Mouse (Mus musculus): Measurements from ENCODE around the gene Acvr1. TPM values are rescaled to one million over a fixed set of nuclear protein-coding genes. Genes with fewer than 3 reads are reported as not detected.

The Acvr1 gene
- polyA plus RNA-seq, 1 experiment, result 9.0 TPM

DNA sequence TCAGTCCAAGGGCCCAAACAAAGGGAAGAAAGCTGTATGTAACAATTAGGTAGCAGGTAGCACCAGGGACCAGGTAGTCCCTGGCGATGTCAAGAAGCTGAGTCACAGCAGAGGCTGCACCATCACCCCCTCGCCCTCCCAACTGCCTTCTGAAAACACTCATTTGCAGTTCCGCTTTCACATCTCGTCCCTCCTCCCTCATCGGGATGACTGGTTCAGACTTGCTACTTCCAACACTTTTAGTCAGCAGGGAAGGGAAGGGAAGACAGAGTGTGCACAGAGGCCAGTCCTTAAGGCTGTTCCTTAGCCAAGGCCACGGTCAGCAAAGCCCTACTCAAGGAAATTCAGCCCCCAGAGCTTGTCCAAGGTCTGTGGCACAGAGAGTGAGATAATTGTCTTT lies 86.2 kb downstream of the Acvr1 start:
- no peaks in the 10 kb centered on the region for H3K27me3 ChIP-seq (ENCODE audit: control insufficient read depth, insufficient read depth, low read length, poor library complexity, severe bottlenecking)
- H3K27ac ChIP-seq (ENCODE audit: insufficient read depth, low read length), result no peak overlapping the region
- no peaks in the 10 kb centered on the region for H3K36me3 ChIP-seq (ENCODE audit: control insufficient read depth, insufficient read depth, low read length, poor library complexity, severe bottlenecking)
- no peaks in the 10 kb centered on the region for H3K9me3 ChIP-seq (replicated peaks; ENCODE audit: control insufficient read depth, insufficient read depth, low read length, poor library complexity, severe bottlenecking)
- TF ChIP-seq EP300 (IDR thresholded peaks at IDR 0.05; ENCODE audit: insufficient read depth, low read depth, low read length) (no peak), CTCF (IDR thresholded peaks at IDR 0.05; ENCODE audit: low read depth, low read length) (no peak), POLR2A (IDR thresholded peaks at IDR 0.05; ENCODE audit: insufficient read depth, low read length) (no peak)
- H3K4me3 ChIP-seq (ENCODE audit: low read depth, low read length), result no peak overlapping the region
- H3K4me1 ChIP-seq (ENCODE audit: control insufficient read depth, insufficient read depth, low read length), result no peaks in the 10 kb centered on the region
- no peak overlapping the region for H3K9ac ChIP-seq (ENCODE audit: low read depth, poor library complexity, severe bottlenecking)

- H3K27ac ChIP-seq (ENCODE audit: insufficient read depth, low read length), result no peak overlapping the region
- TF ChIP-seq CTCF (IDR thresholded peaks at IDR 0.05; ENCODE audit: low read depth, low read length) (no peak), POLR2A (IDR thresholded peaks at IDR 0.05; ENCODE audit: insufficient read depth, low read length) (no peak), EP300 (IDR thresholded peaks at IDR 0.05; ENCODE audit: insufficient read depth, low read depth, low read length) (no peak)
- no peaks in the 10 kb centered on the region for H3K27me3 ChIP-seq (ENCODE audit: control insufficient read depth, insufficient read depth, low read length, poor library complexity, severe bottlenecking)
- H3K4me3 ChIP-seq (ENCODE audit: low read depth, low read length), result no peak overlapping the region
- H3K4me1 ChIP-seq (ENCODE audit: control insufficient read depth, insufficient read depth, low read length), result no peaks in the 10 kb centered on the region
- no peaks in the 10 kb centered on the region for H3K9me3 ChIP-seq (replicated peaks; ENCODE audit: control insufficient read depth, insufficient read depth, low read length, poor library complexity, severe bottlenecking)
- H3K9ac ChIP-seq (ENCODE audit: low read depth, poor library complexity, severe bottlenecking), result no peak overlapping the region
- no peaks in the 10 kb centered on the region for H3K36me3 ChIP-seq (ENCODE audit: control insufficient read depth, insufficient read depth, low read length, poor library complexity, severe bottlenecking)
Measured at GRCm38 (mm10) chr2:58479536-58479935, 87.4 kb downstream of the Acvr1 start.

DNA sequence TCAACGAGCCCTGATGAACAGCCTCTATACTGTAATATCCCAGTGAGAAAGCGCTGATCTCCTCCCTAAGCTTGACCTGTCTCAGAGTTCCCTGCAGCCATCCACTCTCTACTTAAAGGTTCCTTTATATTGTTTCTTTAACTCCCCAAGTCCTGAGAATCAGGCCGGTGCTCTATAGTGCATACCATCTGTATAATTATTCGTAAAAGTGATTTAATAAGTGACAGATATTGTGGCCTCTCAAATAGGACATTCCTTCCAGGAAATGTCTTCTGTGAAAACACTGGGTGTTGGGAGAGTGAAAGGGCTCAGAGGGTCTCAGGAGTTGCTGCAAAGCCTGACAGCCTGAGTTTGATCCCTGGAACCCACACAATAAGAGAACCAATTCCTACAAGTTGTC lies 88.8 kb downstream of the Acvr1 start:
- Histone ChIP-seq H3K27ac (ENCODE audit: insufficient read depth, low read length) (no peak overlapping the region), H3K4me1 (ENCODE audit: control insufficient read depth, insufficient read depth, low read length) (no peaks in the 10 kb centered on the region), H3K9ac (ENCODE audit: low read depth, poor library complexity, severe bottlenecking) (no peak overlapping the region), H3K4me3 (ENCODE audit: low read depth, low read length) (no peak overlapping the region), H3K36me3 (ENCODE audit: control insufficient read depth, insufficient read depth, low read length, poor library complexity, severe bottlenecking) (no peaks in the 10 kb centered on the region), H3K9me3 (replicated peaks; ENCODE audit: control insufficient read depth, insufficient read depth, low read length, poor library complexity, severe bottlenecking) (no peaks in the 10 kb centered on the region), H3K27me3 (ENCODE audit: control insufficient read depth, insufficient read depth, low read length, poor library complexity, severe bottlenecking) (no peaks in the 10 kb centered on the region)
- TF ChIP-seq CTCF (IDR thresholded peaks at IDR 0.05; ENCODE audit: low read depth, low read length) (no peak), POLR2A (IDR thresholded peaks at IDR 0.05; ENCODE audit: insufficient read depth, low read length) (no peak), EP300 (IDR thresholded peaks at IDR 0.05; ENCODE audit: insufficient read depth, low read depth, low read length) (no peak)

GRCm38 (mm10) chr2:58476956-58477715 lies 89.8 kb downstream of the Acvr1 start:
- no peaks in the 10 kb centered on the region for H3K4me1 ChIP-seq (ENCODE audit: control insufficient read depth, insufficient read depth, low read length)
- H3K4me3 ChIP-seq (ENCODE audit: low read depth, low read length), result no peak overlapping the region
- H3K9ac ChIP-seq (ENCODE audit: low read depth, poor library complexity, severe bottlenecking), result no peak overlapping the region
- H3K27ac ChIP-seq (ENCODE audit: insufficient read depth, low read length), result no peak overlapping the region
- no peaks in the 10 kb centered on the region for H3K36me3 ChIP-seq (ENCODE audit: control insufficient read depth, insufficient read depth, low read length, poor library complexity, severe bottlenecking)
- no peaks in the 10 kb centered on the region for H3K27me3 ChIP-seq (ENCODE audit: control insufficient read depth, insufficient read depth, low read length, poor library complexity, severe bottlenecking)
- TF ChIP-seq CTCF (IDR thresholded peaks at IDR 0.05; ENCODE audit: low read depth, low read length) (peak; percentile 52), EP300 (IDR thresholded peaks at IDR 0.05; ENCODE audit: insufficient read depth, low read depth, low read length) (no peak)
- no peaks in the 10 kb centered on the region for H3K9me3 ChIP-seq (replicated peaks; ENCODE audit: control insufficient read depth, insufficient read depth, low read length, poor library complexity, severe bottlenecking)

GRCm38 (mm10) chr2:58475578-58475977 lies 91.4 kb downstream of the Acvr1 start:
- Histone ChIP-seq H3K9me3 (replicated peaks; ENCODE audit: control insufficient read depth, insufficient read depth, low read length, poor library complexity, severe bottlenecking) (no peaks in the 10 kb centered on the region), H3K4me3 (ENCODE audit: low read depth, low read length) (no peak overlapping the region), H3K36me3 (ENCODE audit: control insufficient read depth, insufficient read depth, low read length, poor library complexity, severe bottlenecking) (no peaks in the 10 kb centered on the region), H3K4me1 (ENCODE audit: control insufficient read depth, insufficient read depth, low read length) (no peaks in the 10 kb centered on the region), H3K27me3 (ENCODE audit: control insufficient read depth, insufficient read depth, low read length, poor library complexity, severe bottlenecking) (no peaks in the 10 kb centered on the region), H3K9ac (ENCODE audit: low read depth, poor library complexity, severe bottlenecking) (no peak overlapping the region), H3K27ac (ENCODE audit: insufficient read depth, low read length) (no peak overlapping the region)
- no peak for TF ChIP-seq POLR2A (IDR thresholded peaks at IDR 0.05; ENCODE audit: insufficient read depth, low read length)
- TF ChIP-seq CTCF (IDR thresholded peaks at IDR 0.05; ENCODE audit: low read depth, low read length), result no peak
- TF ChIP-seq EP300 (IDR thresholded peaks at IDR 0.05; ENCODE audit: insufficient read depth, low read depth, low read length), result no peak

- H3K27me3 ChIP-seq (ENCODE audit: control insufficient read depth, insufficient read depth, low read length, poor library complexity, severe bottlenecking), result no peaks in the 10 kb centered on the region
- H3K9ac ChIP-seq (ENCODE audit: low read depth, poor library complexity, severe bottlenecking), result no peak overlapping the region
- TF ChIP-seq CTCF (IDR thresholded peaks at IDR 0.05; ENCODE audit: low read depth, low read length) (no peak), EP300 (IDR thresholded peaks at IDR 0.05; ENCODE audit: insufficient read depth, low read depth, low read length) (no peak), POLR2A (IDR thresholded peaks at IDR 0.05; ENCODE audit: insufficient read depth, low read length) (no peak)
- peaks cover 28% of the 10 kb centered on the region for H3K9me3 ChIP-seq (replicated peaks; ENCODE audit: control insufficient read depth, insufficient read depth, low read length, poor library complexity, severe bottlenecking)
- H3K4me1 ChIP-seq (ENCODE audit: control insufficient read depth, insufficient read depth, low read length), result no peaks in the 10 kb centered on the region
- H3K36me3 ChIP-seq (ENCODE audit: control insufficient read depth, insufficient read depth, low read length, poor library complexity, severe bottlenecking), result peaks cover 9% of the 10 kb centered on the region; the same call in 1 of the 2 replicates
- no peak overlapping the region for H3K27ac ChIP-seq (ENCODE audit: insufficient read depth, low read length)
- no peak overlapping the region for H3K4me3 ChIP-seq (ENCODE audit: low read depth, low read length)
Measured at GRCm38 (mm10) chr2:58470290-58470689, 96.7 kb downstream of the Acvr1 start.
